Mouse (Mus musculus) ovary, adult 18-20 months (tissue): ENCODE results near the gene Zfp316.

Experiments
- DNase-seq: peaks from one replicate; pipeline ENCODE4 v3.0.0; 2022; ENCODE audit warnings: low spot score, mixed read lengths

The Zfp316 gene

GRCm38 (mm10) chr5:143222287-143222686, 47.5 kb downstream of the Zfp316 start:
- DNase-seq: no peak

- no peak for DNase-seq
These were observed 48.8 kb downstream of the Zfp316 start for GRCm38 (mm10) chr5:143220996-143221395.

DNA sequence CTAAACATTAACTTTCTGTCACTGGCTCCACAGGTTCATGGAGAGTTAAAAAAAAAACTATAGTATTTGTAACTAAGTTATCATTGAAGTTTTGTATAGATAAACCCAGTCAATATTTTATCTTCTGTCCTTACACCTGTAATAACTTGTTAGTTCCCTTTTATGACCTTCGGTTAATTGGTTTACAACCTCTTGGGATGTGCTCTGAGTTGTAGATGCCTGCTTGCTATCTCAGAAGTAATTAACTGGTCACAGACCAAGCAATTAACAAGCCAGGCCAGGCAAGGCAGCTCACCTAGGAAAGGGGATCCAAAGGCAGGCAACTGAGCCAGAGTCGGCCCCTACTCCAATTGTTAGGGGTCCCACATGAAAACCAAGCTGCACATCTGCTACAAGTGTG, 56.0 kb downstream of the Zfp316 start:
- DNase-seq: no peak

- no peak for DNase-seq
These were observed 64.8 kb downstream of the Zfp316 start for GRCm38 (mm10) chr5:143205015-143205414.
